Mouse (Mus musculus) erythroblast, embryonic 14.5 days (primary cell): ENCODE measurements around the gene Ruvbl2.

Experiments
- GATA1 ChIP-seq: IDR thresholded peaks from 2 replicates; pipeline ENCODE4 v1.6.1; 2012; ENCODE audit warnings: low read length, inconsistent platforms, mixed read lengths
- TAL1 ChIP-seq: IDR thresholded peaks from 3 replicates; pipeline ENCODE4 v1.6.1; 2012; ENCODE audit warnings: low read length, inconsistent platforms, mixed read lengths

DNA sequence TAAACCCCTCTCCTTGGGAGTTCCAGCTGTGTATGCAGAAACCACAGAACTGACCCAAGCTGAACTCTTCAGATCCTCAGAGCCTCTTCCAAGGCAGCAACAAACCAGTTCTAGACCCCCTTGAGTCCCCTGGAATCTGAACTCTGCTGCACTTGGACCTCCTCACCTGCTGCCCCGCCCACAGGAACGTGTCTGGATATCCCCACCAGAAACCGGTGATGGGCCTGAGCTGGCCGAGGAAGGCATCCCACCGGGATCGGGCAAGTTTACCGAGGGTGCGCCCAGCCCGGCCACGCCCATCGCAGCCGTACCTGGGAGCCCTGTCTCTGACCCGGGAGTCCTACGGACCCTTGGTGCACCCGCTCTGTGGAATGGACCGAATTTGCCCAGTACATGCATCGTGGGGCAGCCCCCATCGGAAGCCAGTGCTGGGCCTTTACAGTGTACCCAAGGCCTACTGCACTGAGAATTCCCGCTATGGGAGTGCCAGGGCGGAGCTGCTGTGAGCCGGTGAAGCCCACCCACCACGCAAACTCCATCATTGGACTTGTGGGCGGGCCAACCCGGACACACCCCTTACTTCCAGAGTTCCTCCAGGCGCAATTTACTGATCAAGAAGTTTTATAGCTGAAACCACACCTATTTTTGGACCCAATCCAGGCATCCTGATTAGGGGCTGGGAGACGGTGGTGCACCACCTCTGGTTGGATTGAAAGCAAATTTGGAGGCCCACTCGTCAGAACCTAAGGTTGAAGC, 17.9 kb downstream of the Ruvbl2 start:
- TF ChIP-seq GATA1 = no peak
- no peak for TF ChIP-seq TAL1
